Mouse (Mus musculus): ENCODE results near the gene B9d2. TPM values are rescaled to one million over a fixed set of nuclear protein-coding genes. Genes with fewer than 3 reads are reported as not detected.
A peak's percentile ranks its signal among the peaks of the same experiment; 100 is the strongest.

Gene B9d2
- polyA plus RNA-seq, 1 experiment from 2014 or later, result 38.2 TPM

- under 1% methylated on average over 46 of the region's 69 CpGs for WGBS
- Histone ChIP-seq H3K4me1 (replicated peaks; ENCODE audit: control insufficient read depth, insufficient read depth, low read length) (peaks cover 55% of the 10 kb centered on the region), H3K4me3 (ENCODE audit: low read depth, low read length) (peak within 1 kb of the TSS; percentile 80), H3K27me3 (replicated peaks; ENCODE audit: control insufficient read depth, insufficient read depth, low read length) (no peaks in the 10 kb centered on the region; the same call in 1 of the 2 replicates), H3K36me3 (ENCODE audit: control insufficient read depth, insufficient read depth, low read length) (0 out of 2 replicates have a peak, but pooled peaks cover 2% of the 10 kb centered on the region), H3K27ac (ENCODE audit: low read depth, low read length) (peak within 1 kb of the TSS; percentile 96), H3K9me3 (ENCODE audit: control insufficient read depth, low read length) (no peaks in the 10 kb centered on the region), H3K4me2 (peak within 1 kb of the TSS; percentile 97), H3K9ac (ENCODE audit: low read depth, low read length) (peak within 1 kb of the TSS; percentile 86)
- DNase-seq (ENCODE audit: low spot score) (peak; percentile 86), ATAC-seq (replicated peaks; ENCODE audit: low FRiP score) (peak; percentile 50)
Observed at GRCm38 (mm10) chr7:25686680-25687531, 6.3 kb downstream of the B9d2 start, which contains the start of gene Tgfb1. Tgfb1 (plus strand) TSS chr7:25687002.

- WGBS, result under 1% methylated on average over 47 of the region's 47 CpGs
- H3K4me1 ChIP-seq (replicated peaks; ENCODE audit: control insufficient read depth, insufficient read depth, low read length), result peaks cover 49% of the 10 kb centered on the region
- peak overlapping the region; percentile 96 for H3K27ac ChIP-seq (ENCODE audit: low read depth, low read length)
- DNase-seq (ENCODE audit: low spot score) (peak; percentile 76), ATAC-seq (replicated peaks; ENCODE audit: low FRiP score) (no peak)
- H3K36me3 ChIP-seq (ENCODE audit: control insufficient read depth, insufficient read depth, low read length), result peaks cover 5% of the 10 kb centered on the region; the same call in 1 of the 2 replicates
- no peaks in the 10 kb centered on the region; the same call in 1 of the 2 replicates for H3K27me3 ChIP-seq (replicated peaks; ENCODE audit: control insufficient read depth, insufficient read depth, low read length)
- H3K9ac ChIP-seq (ENCODE audit: low read depth, low read length), result peak overlapping the region; percentile 86
- H3K4me2 ChIP-seq, result peak overlapping the region; percentile 97
- peak overlapping the region; percentile 80 for H3K4me3 ChIP-seq (ENCODE audit: low read depth, low read length)
- no peaks in the 10 kb centered on the region for H3K9me3 ChIP-seq (ENCODE audit: control insufficient read depth, low read length)
Observed at GRCm38 (mm10) chr7:25687811-25688401, 7.3 kb downstream of the B9d2 start.

GRCm38 (mm10) chr7:25688810-25689586 lies 8.4 kb downstream of the B9d2 start:
- peak; percentile 79 for ATAC-seq (replicated peaks; ENCODE audit: low FRiP score)
- H3K4me2 ChIP-seq, result peak overlapping the region; percentile 97
- peak overlapping the region; percentile 80 for H3K4me3 ChIP-seq (ENCODE audit: low read depth, low read length)
- no peaks in the 10 kb centered on the region for H3K9me3 ChIP-seq (ENCODE audit: control insufficient read depth, low read length)
- peak; percentile 85 for DNase-seq (ENCODE audit: low spot score)
- H3K27me3 ChIP-seq (replicated peaks; ENCODE audit: control insufficient read depth, insufficient read depth, low read length), result no peaks in the 10 kb centered on the region; the same call in 1 of the 2 replicates
- peak overlapping the region; percentile 96 for H3K27ac ChIP-seq (ENCODE audit: low read depth, low read length)
- WGBS, result under 1% methylated on average over 52 of the region's 52 CpGs
- peak overlapping the region; percentile 86 for H3K9ac ChIP-seq (ENCODE audit: low read depth, low read length)
- H3K36me3 ChIP-seq (ENCODE audit: control insufficient read depth, insufficient read depth, low read length), result peaks cover 9% of the 10 kb centered on the region; the same call in 1 of the 2 replicates
- H3K4me1 ChIP-seq (replicated peaks; ENCODE audit: control insufficient read depth, insufficient read depth, low read length), result peaks cover 38% of the 10 kb centered on the region

GRCm38 (mm10) chr7:25689603-25690021 lies 9.0 kb downstream of the B9d2 start:
- Histone ChIP-seq H3K9ac (ENCODE audit: low read depth, low read length) (peak overlapping the region; percentile 86), H3K27ac (ENCODE audit: low read depth, low read length) (peak overlapping the region; percentile 96), H3K36me3 (ENCODE audit: control insufficient read depth, insufficient read depth, low read length) (peaks cover 10% of the 10 kb centered on the region; the same call in 1 of the 2 replicates), H3K4me3 (ENCODE audit: low read depth, low read length) (peak overlapping the region; percentile 80), H3K27me3 (replicated peaks; ENCODE audit: control insufficient read depth, insufficient read depth, low read length) (no peaks in the 10 kb centered on the region; the same call in 1 of the 2 replicates), H3K4me1 (replicated peaks; ENCODE audit: control insufficient read depth, insufficient read depth, low read length) (peaks cover 32% of the 10 kb centered on the region), H3K4me2 (peak overlapping the region; percentile 97), H3K9me3 (ENCODE audit: control insufficient read depth, low read length) (no peaks in the 10 kb centered on the region)
- 6% methylated on average over 12 of the region's 12 CpGs for WGBS
- DNase-seq (ENCODE audit: low spot score) (peak; percentile 58), ATAC-seq (replicated peaks; ENCODE audit: low FRiP score) (peak; percentile 33)

GRCm38 (mm10) chr7:25690051-25690450 lies 9.5 kb downstream of the B9d2 start:
- Histone ChIP-seq H3K4me3 (ENCODE audit: low read depth, low read length) (peak overlapping the region; percentile 80), H3K9me3 (ENCODE audit: control insufficient read depth, low read length) (no peaks in the 10 kb centered on the region), H3K4me2 (peak overlapping the region; percentile 97), H3K36me3 (ENCODE audit: control insufficient read depth, insufficient read depth, low read length) (peaks cover 8% of the 10 kb centered on the region; the same call in 1 of the 2 replicates), H3K9ac (ENCODE audit: low read depth, low read length) (peak overlapping the region; percentile 86), H3K4me1 (replicated peaks; ENCODE audit: control insufficient read depth, insufficient read depth, low read length) (peaks cover 29% of the 10 kb centered on the region), H3K27ac (ENCODE audit: low read depth, low read length) (peak overlapping the region; percentile 96), H3K27me3 (replicated peaks; ENCODE audit: control insufficient read depth, insufficient read depth, low read length) (no peaks in the 10 kb centered on the region; the same call in 1 of the 2 replicates)
- ATAC-seq (replicated peaks; ENCODE audit: low FRiP score) (no peak), DNase-seq (ENCODE audit: low spot score) (peak; percentile 59)
- 25% methylated on average over 5 of the region's 5 CpGs for WGBS

- Histone ChIP-seq H3K4me1 (replicated peaks; ENCODE audit: control insufficient read depth, insufficient read depth, low read length) (peaks cover 18% of the 10 kb centered on the region), H3K36me3 (ENCODE audit: control insufficient read depth, insufficient read depth, low read length) (peaks cover 32% of the 10 kb centered on the region), H3K4me3 (ENCODE audit: low read depth, low read length) (no peak overlapping the region), H3K9ac (ENCODE audit: low read depth, low read length) (no peak overlapping the region), H3K4me2 (no peak overlapping the region), H3K27me3 (replicated peaks; ENCODE audit: control insufficient read depth, insufficient read depth, low read length) (no peaks in the 10 kb centered on the region), H3K9me3 (ENCODE audit: control insufficient read depth, low read length) (no peaks in the 10 kb centered on the region), H3K27ac (ENCODE audit: low read depth, low read length) (no peak overlapping the region)
- DNase-seq (ENCODE audit: low spot score), result no peak
- 81% methylated on average over 8 of the region's 8 CpGs for WGBS
- no peak for ATAC-seq (replicated peaks; ENCODE audit: low FRiP score)
Observed at GRCm38 (mm10) chr7:25694104-25694503, 13.5 kb downstream of the B9d2 start.

GRCm38 (mm10) chr7:25699851-25700250 lies 19.3 kb downstream of the B9d2 start:
- peaks cover 51% of the 10 kb centered on the region for H3K36me3 ChIP-seq (ENCODE audit: control insufficient read depth, insufficient read depth, low read length)
- ATAC-seq (replicated peaks; ENCODE audit: low FRiP score) (no peak), DNase-seq (ENCODE audit: low spot score) (no peak)
- no peak overlapping the region for H3K27ac ChIP-seq (ENCODE audit: low read depth, low read length)
- H3K4me1 ChIP-seq (replicated peaks; ENCODE audit: control insufficient read depth, insufficient read depth, low read length), result peaks cover 15% of the 10 kb centered on the region
- 74% methylated on average over 13 of the region's 13 CpGs for WGBS
- no peaks in the 10 kb centered on the region for H3K27me3 ChIP-seq (replicated peaks; ENCODE audit: control insufficient read depth, insufficient read depth, low read length)
- peaks cover 7% of the 10 kb centered on the region; the same call in 1 of the 2 replicates for H3K9me3 ChIP-seq (ENCODE audit: control insufficient read depth, low read length)
- no peak overlapping the region for H3K9ac ChIP-seq (ENCODE audit: low read depth, low read length)
- H3K4me3 ChIP-seq (ENCODE audit: low read depth, low read length), result no peak overlapping the region
- H3K4me2 ChIP-seq, result no peak overlapping the region

GRCm38 (mm10) chr7:25700732-25701131 lies 20.2 kb downstream of the B9d2 start:
- 84% methylated on average over 12 of the region's 12 CpGs for WGBS
- no peak for DNase-seq (ENCODE audit: low spot score)
- peaks cover 7% of the 10 kb centered on the region; the same call in 1 of the 2 replicates for H3K9me3 ChIP-seq (ENCODE audit: control insufficient read depth, low read length)
- H3K36me3 ChIP-seq (ENCODE audit: control insufficient read depth, insufficient read depth, low read length), result peaks cover 48% of the 10 kb centered on the region
- H3K27me3 ChIP-seq (replicated peaks; ENCODE audit: control insufficient read depth, insufficient read depth, low read length), result no peaks in the 10 kb centered on the region
- peaks cover 22% of the 10 kb centered on the region for H3K4me1 ChIP-seq (replicated peaks; ENCODE audit: control insufficient read depth, insufficient read depth, low read length)
- H3K9ac ChIP-seq (ENCODE audit: low read depth, low read length), result no peak overlapping the region
- no peak for ATAC-seq (replicated peaks; ENCODE audit: low FRiP score)
- no peak overlapping the region for H3K27ac ChIP-seq (ENCODE audit: low read depth, low read length)
- no peak overlapping the region for H3K4me3 ChIP-seq (ENCODE audit: low read depth, low read length)
- no peak overlapping the region for H3K4me2 ChIP-seq
